Mouse (Mus musculus) thymus, adult 2 months (tissue): ENCODE measurements around the gene Palm.

Source experiments
- CTCF ChIP-seq: fragments of 200-500 bp; IDR thresholded peaks from 2 replicates; pipeline ENCODE4 v1.5.1; 2012; ENCODE audit warnings: mild to moderate bottlenecking, control low read depth, low read length, moderate library complexity, borderline replicate concordance; ENCODE audit not compliant: control insufficient read depth, poor library complexity, insufficient read depth; ENCODE audit errors: extremely low read depth
- POLR2A ChIP-seq: fragments of 200-500 bp; IDR thresholded peaks from 2 replicates; pipeline ENCODE4 v1.6.1; 2012; ENCODE audit warnings: mild to moderate bottlenecking, low read length, control low read depth, moderate library complexity; ENCODE audit not compliant: control insufficient read depth, poor library complexity, insufficient read depth; ENCODE audit errors: extremely low read depth

- TF ChIP-seq CTCF, result no peak
- TF ChIP-seq POLR2A, result no peak
Measured at GRCm38 (mm10) chr10:79760603-79761143, 32.7 kb upstream of the Palm start.
